Mouse (Mus musculus) ES-E14 (cell line): ENCODE data around the gene Mdm2. TPM values are rescaled to one million over a fixed set of nuclear protein-coding genes. Genes with fewer than 3 reads are reported as not detected.

Experiments
- DNase-seq: peaks from one replicate; pipeline ENCODE4 v3.0.0-alpha.2; 2013; ENCODE audit warnings: low read depth, low spot score
- H3K27ac ChIP-seq: 2 replicates; pipeline ENCODE4 v1.5.1; 2012; ENCODE audit warnings: low read depth, mild to moderate bottlenecking, low read length, moderate library complexity, mixed read lengths; ENCODE audit not compliant: poor library complexity, insufficient read depth, severe bottlenecking
- H3K36me3 ChIP-seq: 2 replicates; pipeline ENCODE4 v1.6.1; 2012; ENCODE audit warnings: mild to moderate bottlenecking, low read length, moderate library complexity, mixed read lengths; ENCODE audit not compliant: control insufficient read depth, poor library complexity, insufficient read depth, severe bottlenecking
- H3K4me1 ChIP-seq, 2 experiments: fragments of 150-350 bp in 1 of 2; sonication (generic) in 1 of 2; 2 replicates each; pipeline ENCODE4 v1.6.1; 2012; ENCODE audit warnings: low read length in 2 of 2, mild to moderate bottlenecking in 1 of 2, mixed read lengths in 1 of 2; ENCODE audit not compliant: control insufficient read depth in 2 of 2, insufficient read depth in 2 of 2, poor library complexity in 1 of 2
- H3K4me3 ChIP-seq, 2 experiments: fragments of 150-350 bp in 1 of 2; sonication (generic) in 1 of 2; 2 replicates each; pipeline ENCODE4 v1.5.1; 2012; ENCODE audit warnings: low read length in 2 of 2, low read depth in 1 of 2, mild to moderate bottlenecking in 1 of 2, mixed read lengths in 1 of 2; ENCODE audit not compliant: insufficient read depth in 1 of 2, poor library complexity in 1 of 2, severe bottlenecking in 1 of 2
- H3K9ac ChIP-seq: 2 replicates; pipeline ENCODE4 v1.6.1; 2012; ENCODE audit warnings: low read depth, mild to moderate bottlenecking, low read length, mixed read lengths; ENCODE audit not compliant: poor library complexity, insufficient read depth, severe bottlenecking
- H3K9me3 ChIP-seq: fragments of 150-350 bp; sonication (generic); 2 replicates; pipeline ENCODE4 v1.6.1; 2012; ENCODE audit warnings: low read depth, mild to moderate bottlenecking, low read length; ENCODE audit not compliant: control insufficient read depth, insufficient read depth
- CHD2 ChIP-seq: IDR thresholded peaks from 2 replicates; pipeline ENCODE4 v1.6.1; 2014; ENCODE audit warnings: mild to moderate bottlenecking, low read depth, low read length, inconsistent platforms
- HCFC1 ChIP-seq: IDR thresholded peaks from 2 replicates; pipeline ENCODE4 v1.6.1; 2012; ENCODE audit warnings: low read length, inconsistent platforms, borderline replicate concordance; ENCODE audit not compliant: insufficient read depth
- MAFK ChIP-seq: IDR thresholded peaks from 2 replicates; pipeline ENCODE4 v1.6.1; 2014; ENCODE audit warnings: mild to moderate bottlenecking, low read depth, low read length, inconsistent platforms; ENCODE audit not compliant: insufficient read depth
- ZC3H11A ChIP-seq: IDR thresholded peaks from 2 replicates; pipeline ENCODE4 v1.6.1; 2012; ENCODE audit warnings: low read depth, mild to moderate bottlenecking, inconsistent platforms, low read length, borderline replicate concordance
- ZNF384 ChIP-seq: IDR thresholded peaks from 2 replicates; pipeline ENCODE4 v1.6.1; 2012; ENCODE audit warnings: low read depth, low read length, inconsistent platforms
- in situ Hi-C, 2 experiments: fragments of 600-800 bp; cut with MboI; formaldehyde crosslinking; loops; one replicate each; pipeline ENCODE4 v1.15.1; 2025; ENCODE audit warnings: low sequenced_read_pairs in 2 of 2, inconsistent platforms in 1 of 2; ENCODE audit not compliant: unreplicated experiment in 2 of 2
- total RNA-seq: library from RNA; depleted of rRNA; stranded (reverse); fragments of 300-350 nt; gene quantifications from 2 replicates; pipeline ENCODE4 v1.2.3, GENCODE M21; 2012

The Mdm2 gene
- total RNA-seq, 1 experiment: 178 TPM

GRCm38 (mm10) chr10:117729139-117729814 lies 18.7 kb upstream of the Mdm2 start:
- DNase-seq: no peak
- H3K27ac ChIP-seq: no peak overlapping the region
- H3K4me3 ChIP-seq: no peak overlapping the region
- no peaks in the 10 kb centered on the region for H3K9me3 ChIP-seq
- no peak for TF ChIP-seq MAFK
- TF ChIP-seq ZC3H11A: no peak
- no peak for TF ChIP-seq HCFC1
- no peak for TF ChIP-seq CHD2
- no peak for TF ChIP-seq ZNF384
- H3K36me3 ChIP-seq: no peaks in the 10 kb centered on the region
- H3K9ac ChIP-seq: no peak overlapping the region
- peaks cover 0 to 2% of the 10 kb centered on the region in 2 experiments; a peak in 1 of 4 replicates for H3K4me1 ChIP-seq
- in situ Hi-C loops: no loop called here

GRCm38 (mm10) chr10:117728574-117728973 lies 18.0 kb upstream of the Mdm2 start:
- H3K27ac ChIP-seq: no peak overlapping the region
- DNase-seq: no peak
- TF ChIP-seq HCFC1 (no peak), MAFK (no peak), ZNF384 (no peak), CHD2 (no peak), ZC3H11A (no peak)
- no peak overlapping the region for H3K4me3 ChIP-seq
- H3K4me1 ChIP-seq: peaks cover 0 to 2% of the 10 kb centered on the region in 2 experiments; a peak in 1 of 4 replicates
- in situ Hi-C loops: no loop called here
- no peak overlapping the region for H3K9ac ChIP-seq
- H3K9me3 ChIP-seq: no peaks in the 10 kb centered on the region
- no peaks in the 10 kb centered on the region for H3K36me3 ChIP-seq

GRCm38 (mm10) chr10:117727518-117728110 lies 17.1 kb upstream of the Mdm2 start:
- DNase-seq: no peak
- no peak overlapping the region for H3K9ac ChIP-seq
- no peak overlapping the region for H3K4me3 ChIP-seq
- no peaks in the 10 kb centered on the region for H3K36me3 ChIP-seq
- TF ChIP-seq ZC3H11A (no peak), ZNF384 (no peak), MAFK (no peak), HCFC1 (no peak), CHD2 (no peak)
- H3K9me3 ChIP-seq: no peaks in the 10 kb centered on the region
- peaks cover 0 to 2% of the 10 kb centered on the region in 2 experiments; a peak in 1 of 4 replicates for H3K4me1 ChIP-seq
- H3K27ac ChIP-seq: no peak overlapping the region
- in situ Hi-C loops: no loop called here

GRCm38 (mm10) chr10:117726888-117727385 lies 16.4 kb upstream of the Mdm2 start:
- no peak overlapping the region for H3K4me3 ChIP-seq
- H3K9me3 ChIP-seq: no peaks in the 10 kb centered on the region
- no peaks in the 10 kb centered on the region for H3K36me3 ChIP-seq
- DNase-seq: no peak
- in situ Hi-C loops: no loop called here
- H3K27ac ChIP-seq: no peak overlapping the region
- H3K9ac ChIP-seq: no peak overlapping the region
- no peaks in the 10 kb centered on the region for H3K4me1 ChIP-seq
- no peak for TF ChIP-seq MAFK
- TF ChIP-seq CHD2: no peak
- no peak for TF ChIP-seq ZNF384
- no peak for TF ChIP-seq HCFC1
- TF ChIP-seq ZC3H11A: no peak
